Mouse (Mus musculus): ENCODE results near the gene Cd46. TPM values are rescaled to one million over a fixed set of nuclear protein-coding genes. Genes with fewer than 3 reads are reported as not detected.

The Cd46 gene
- polyA plus RNA-seq, 1 experiment from 2014 or later = 0.98 TPM

GRCm38 (mm10) chr1:195038386-195038785 is 53.7 kb downstream of the Cd46 start:
- Histone ChIP-seq H3K27ac (replicated peaks) (no peak overlapping the region), H3K4me1 (no peaks in the 10 kb centered on the region), H3K36me3 (replicated peaks) (no peaks in the 10 kb centered on the region), H3K27me3 (replicated peaks; ENCODE audit: low read depth, poor library complexity, severe bottlenecking) (no peaks in the 10 kb centered on the region), H3K9me3 (no peaks in the 10 kb centered on the region), H3K4me3 (no peak overlapping the region)
- DNase-seq (ENCODE audit: low spot score) = no peak
- 64% methylated on average over 1 of the region's 1 CpGs for WGBS

GRCm38 (mm10) chr1:195037985-195038384 is 54.1 kb downstream of the Cd46 start:
- Histone ChIP-seq H3K36me3 (replicated peaks) (no peaks in the 10 kb centered on the region), H3K9me3 (no peaks in the 10 kb centered on the region), H3K4me3 (no peak overlapping the region), H3K27me3 (replicated peaks; ENCODE audit: low read depth, poor library complexity, severe bottlenecking) (no peaks in the 10 kb centered on the region), H3K27ac (replicated peaks) (no peak overlapping the region), H3K4me1 (no peaks in the 10 kb centered on the region)
- DNase-seq (ENCODE audit: low spot score) = no peak
- 90% methylated on average over 1 of the region's 1 CpGs for WGBS

- Histone ChIP-seq H3K9me3 (no peaks in the 10 kb centered on the region), H3K4me3 (no peak overlapping the region), H3K27me3 (replicated peaks; ENCODE audit: low read depth, poor library complexity, severe bottlenecking) (no peaks in the 10 kb centered on the region), H3K4me1 (no peaks in the 10 kb centered on the region), H3K36me3 (replicated peaks) (no peaks in the 10 kb centered on the region), H3K27ac (replicated peaks) (no peak overlapping the region)
- 88% methylated on average over 6 of the region's 6 CpGs for WGBS
- DNase-seq (ENCODE audit: low spot score) = no peak
Measured at GRCm38 (mm10) chr1:195037483-195037882, 54.6 kb downstream of the Cd46 start.

- no peak overlapping the region for H3K4me3 ChIP-seq
- no peaks in the 10 kb centered on the region for H3K9me3 ChIP-seq
- no peak for DNase-seq (ENCODE audit: low spot score)
- WGBS = 93% methylated on average over 1 of the region's 1 CpGs
- H3K4me1 ChIP-seq = no peaks in the 10 kb centered on the region
- H3K36me3 ChIP-seq (replicated peaks) = no peaks in the 10 kb centered on the region
- H3K27ac ChIP-seq (replicated peaks) = no peak overlapping the region
- H3K27me3 ChIP-seq (replicated peaks; ENCODE audit: low read depth, poor library complexity, severe bottlenecking) = no peaks in the 10 kb centered on the region
Measured at GRCm38 (mm10) chr1:195033941-195034340, 58.1 kb downstream of the Cd46 start.

- Histone ChIP-seq H3K9me3 (no peaks in the 10 kb centered on the region), H3K4me1 (no peaks in the 10 kb centered on the region), H3K36me3 (replicated peaks) (no peaks in the 10 kb centered on the region), H3K27ac (replicated peaks) (no peak overlapping the region), H3K4me3 (no peak overlapping the region), H3K27me3 (replicated peaks; ENCODE audit: low read depth, poor library complexity, severe bottlenecking) (no peaks in the 10 kb centered on the region)
- no peak for DNase-seq (ENCODE audit: low spot score)
- WGBS = 80% methylated on average over 1 of the region's 1 CpGs
Measured at GRCm38 (mm10) chr1:195032738-195033137, 59.3 kb downstream of the Cd46 start.

DNA sequence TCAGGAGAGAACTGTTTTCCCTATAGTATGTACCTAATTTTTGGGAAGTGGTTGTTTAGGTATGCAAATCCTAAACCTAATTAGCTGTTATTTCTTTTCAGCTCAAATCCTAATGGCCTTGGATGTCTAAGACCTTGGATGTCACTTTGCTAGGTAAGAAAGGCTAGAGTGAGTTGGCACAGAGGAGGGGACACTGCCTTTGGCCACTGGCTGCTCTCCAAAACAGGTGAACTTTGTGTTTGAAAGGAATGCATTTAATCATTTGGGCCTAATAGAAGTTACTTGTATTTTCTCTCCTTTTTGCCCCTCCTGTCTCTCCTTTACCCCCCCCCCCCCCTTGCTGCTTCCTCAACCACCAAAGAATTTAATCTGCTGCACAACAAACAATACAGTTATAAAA is 60.3 kb downstream of the Cd46 start:
- H3K36me3 ChIP-seq (replicated peaks) = no peaks in the 10 kb centered on the region
- DNase-seq (ENCODE audit: low spot score) = no peak
- no peak overlapping the region for H3K27ac ChIP-seq (replicated peaks)
- H3K4me3 ChIP-seq = no peak overlapping the region
- H3K9me3 ChIP-seq = no peaks in the 10 kb centered on the region
- H3K4me1 ChIP-seq = no peaks in the 10 kb centered on the region
- H3K27me3 ChIP-seq (replicated peaks; ENCODE audit: low read depth, poor library complexity, severe bottlenecking) = no peaks in the 10 kb centered on the region

- no peak for DNase-seq (ENCODE audit: low spot score)
- H3K27me3 ChIP-seq (replicated peaks; ENCODE audit: low read depth, poor library complexity, severe bottlenecking) = no peaks in the 10 kb centered on the region
- WGBS = 59% methylated on average over 1 of the region's 1 CpGs
- no peak overlapping the region for H3K4me3 ChIP-seq
- no peaks in the 10 kb centered on the region for H3K36me3 ChIP-seq (replicated peaks)
- no peaks in the 10 kb centered on the region for H3K9me3 ChIP-seq
- H3K27ac ChIP-seq (replicated peaks) = no peak overlapping the region
- no peaks in the 10 kb centered on the region for H3K4me1 ChIP-seq
Measured at GRCm38 (mm10) chr1:195027507-195027906, 64.5 kb downstream of the Cd46 start.

GRCm38 (mm10) chr1:195023848-195024247 is 68.2 kb downstream of the Cd46 start:
- Histone ChIP-seq H3K36me3 (replicated peaks) (no peaks in the 10 kb centered on the region), H3K27me3 (replicated peaks; ENCODE audit: low read depth, poor library complexity, severe bottlenecking) (no peaks in the 10 kb centered on the region), H3K27ac (replicated peaks) (no peak overlapping the region), H3K4me3 (no peak overlapping the region), H3K4me1 (no peaks in the 10 kb centered on the region), H3K9me3 (no peaks in the 10 kb centered on the region)
- no peak for DNase-seq (ENCODE audit: low spot score)
- 83% methylated on average over 1 of the region's 1 CpGs for WGBS

- DNase-seq (ENCODE audit: low spot score) = no peak
- no peaks in the 10 kb centered on the region for H3K9me3 ChIP-seq
- no peak overlapping the region for H3K4me3 ChIP-seq
- no peak overlapping the region for H3K27ac ChIP-seq (replicated peaks)
- no peaks in the 10 kb centered on the region for H3K27me3 ChIP-seq (replicated peaks; ENCODE audit: low read depth, poor library complexity, severe bottlenecking)
- H3K36me3 ChIP-seq (replicated peaks) = no peaks in the 10 kb centered on the region
- H3K4me1 ChIP-seq = peaks cover 4% of the 10 kb centered on the region; the same call in 1 of the 2 replicates
- 75% methylated on average over 2 of the region's 2 CpGs for WGBS
Measured at GRCm38 (mm10) chr1:195021831-195022230, 70.2 kb downstream of the Cd46 start.

DNA sequence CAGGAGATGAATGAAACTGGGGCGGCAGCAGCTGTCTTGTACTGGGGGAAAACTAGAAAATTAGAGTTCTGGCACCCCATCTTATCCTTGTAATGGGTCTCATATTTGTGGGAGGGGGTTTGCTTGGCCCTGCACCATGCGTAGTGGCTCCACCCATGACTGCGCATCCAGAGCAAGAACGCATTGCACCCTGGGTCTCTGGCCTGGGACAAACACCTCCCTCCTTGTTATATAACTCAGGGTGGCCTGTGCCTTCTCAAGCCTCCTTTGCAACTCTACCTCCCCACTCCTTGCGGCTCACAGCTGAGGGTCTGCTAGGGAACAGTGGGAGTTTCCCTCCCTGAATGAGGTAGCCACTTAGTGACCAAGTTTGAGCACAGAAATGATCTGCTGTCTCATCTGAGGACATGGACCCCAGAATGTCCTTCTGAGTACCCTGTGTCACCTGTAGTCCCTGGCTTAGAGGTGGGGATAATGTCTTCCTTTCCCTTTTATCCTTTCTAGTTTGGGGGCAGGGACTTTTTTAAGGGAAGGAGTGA is 72.9 kb downstream of the Cd46 start:
- no peak overlapping the region for H3K4me3 ChIP-seq
- no peaks in the 10 kb centered on the region for H3K27me3 ChIP-seq (replicated peaks; ENCODE audit: low read depth, poor library complexity, severe bottlenecking)
- H3K36me3 ChIP-seq (replicated peaks) = no peaks in the 10 kb centered on the region
- DNase-seq (ENCODE audit: low spot score) = no peak
- H3K4me1 ChIP-seq = peaks cover 4% of the 10 kb centered on the region; the same call in 1 of the 2 replicates
- WGBS = 94% methylated on average over 5 of the region's 5 CpGs
- no peak overlapping the region for H3K27ac ChIP-seq (replicated peaks)
- H3K9me3 ChIP-seq = no peaks in the 10 kb centered on the region

- Histone ChIP-seq H3K9me3 (no peaks in the 10 kb centered on the region), H3K27ac (replicated peaks) (no peak overlapping the region), H3K4me3 (no peak overlapping the region), H3K27me3 (replicated peaks; ENCODE audit: low read depth, poor library complexity, severe bottlenecking) (no peaks in the 10 kb centered on the region), H3K4me1 (peaks cover 4% of the 10 kb centered on the region; the same call in 1 of the 2 replicates), H3K36me3 (replicated peaks) (no peaks in the 10 kb centered on the region)
- WGBS = 82% methylated on average over 9 of the region's 9 CpGs
- DNase-seq (ENCODE audit: low spot score) = no peak
Measured at GRCm38 (mm10) chr1:195018089-195018999, 73.7 kb downstream of the Cd46 start.

GRCm38 (mm10) chr1:195017626-195018025 is 74.4 kb downstream of the Cd46 start:
- Histone ChIP-seq H3K27me3 (replicated peaks; ENCODE audit: low read depth, poor library complexity, severe bottlenecking) (no peaks in the 10 kb centered on the region), H3K36me3 (replicated peaks) (no peaks in the 10 kb centered on the region), H3K4me1 (peaks cover 4% of the 10 kb centered on the region; the same call in 1 of the 2 replicates), H3K27ac (replicated peaks) (no peak overlapping the region), H3K9me3 (no peaks in the 10 kb centered on the region), H3K4me3 (no peak overlapping the region)
- 80% methylated on average over 4 of the region's 4 CpGs for WGBS
- DNase-seq (ENCODE audit: low spot score) = no peak

All from embryonic facial prominence, embryonic 10.5 days (tissue).